Mouse (Mus musculus) stomach, embryonic 14.5 days (tissue): ENCODE measurements around the gene Sbf1. TPM values are rescaled to one million over a fixed set of nuclear protein-coding genes. Genes with fewer than 3 reads are reported as not detected.

Experiments
- ATAC-seq: fragments of 200-750 bp; cut with Nextera tagmentation; 2 replicates; pipeline ENCODE4 v1.8.0; 2017; ENCODE audit warnings: low read depth, moderate TSS enrichment; ENCODE audit not compliant: insufficient number of reproducible peaks, insufficient read depth, low FRiP score
- H3K27ac ChIP-seq: fragments of 300-500 bp; sonication (generic); 2 replicates; pipeline ENCODE4 v1.5.1; 2014; ENCODE audit warnings: mild to moderate bottlenecking, low read length, moderate library complexity, mixed read lengths
- H3K27me3 ChIP-seq: fragments of 300-500 bp; sonication (generic); 2 replicates; pipeline ENCODE4 v1.6.1; 2014; ENCODE audit warnings: low read length, control low read depth, mixed read lengths; ENCODE audit not compliant: control insufficient read depth, insufficient read depth
- H3K36me3 ChIP-seq: fragments of 300-500 bp; sonication (generic); 2 replicates; pipeline ENCODE4 v1.6.1; 2014; ENCODE audit warnings: mild to moderate bottlenecking, control low read depth, low read length, moderate library complexity, mixed read lengths; ENCODE audit not compliant: control insufficient read depth, insufficient read depth
- H3K4me1 ChIP-seq: fragments of 300-500 bp; sonication (generic); 2 replicates; pipeline ENCODE4 v1.6.1; 2014; ENCODE audit warnings: low read length, control low read depth, mixed read lengths; ENCODE audit not compliant: control insufficient read depth, insufficient read depth
- H3K4me2 ChIP-seq: fragments of 300-500 bp; sonication (generic); replicated peaks from 2 replicates; pipeline ENCODE4 v1.6.1; 2014; ENCODE audit warnings: low read depth, low read length, control low read depth
- H3K4me3 ChIP-seq: fragments of 300-500 bp; sonication (generic); 2 replicates; pipeline ENCODE4 v1.5.1; 2014; ENCODE audit warnings: low read depth, low read length, control low read depth
- H3K9ac ChIP-seq: fragments of 300-500 bp; sonication (generic); replicated peaks from 2 replicates; pipeline ENCODE4 v1.6.1; 2014; ENCODE audit warnings: low read depth, mild to moderate bottlenecking, control low read depth, low read length, moderate library complexity, mixed read lengths
- H3K9me3 ChIP-seq: fragments of 300-500 bp; sonication (generic); 2 replicates; pipeline ENCODE4 v1.6.1; 2016; ENCODE audit warnings: low read depth, low read length, control low read depth; ENCODE audit not compliant: control insufficient read depth
- WGBS: fragments of 180-500 bp; shearing (Covaris S2); extraction: QIAGEN DNeasy Blood & Tissue Kit; methylation state at CpG from one replicate; pipeline ENCODE4 v1.1.7; 2014; 5-methylcytosine and 5-hydroxymethylcytosine counted together
- polyA plus RNA-seq: library from polyadenylated mRNA; unstranded; fragments of >200 nt; fragmentation: Nextera tagmentation; extraction: Ambion mirVana; gene quantifications from 2 replicates; pipeline ENCODE4 v1.2.1, GENCODE M21; 2014

Sbf1 gene
- polyA plus RNA-seq, 1 experiment from 2014 or later, result 63.0 TPM

- WGBS, result 95% methylated on average over 14 of the region's 14 CpGs
- H3K4me3 ChIP-seq, result no peak overlapping the region
- H3K27me3 ChIP-seq, result no peaks in the 10 kb centered on the region
- ATAC-seq, result no peak
- H3K9me3 ChIP-seq, result no peaks in the 10 kb centered on the region
- no peak overlapping the region for H3K4me2 ChIP-seq
- H3K9ac ChIP-seq, result no peak overlapping the region
- peaks cover 12% of the 10 kb centered on the region for H3K4me1 ChIP-seq
- peaks cover 38% of the 10 kb centered on the region for H3K36me3 ChIP-seq
- H3K27ac ChIP-seq, result no peak overlapping the region
Observed at GRCm38 (mm10) chr15:89352054-89352453, 36.9 kb upstream of the Sbf1 start.

DNA sequence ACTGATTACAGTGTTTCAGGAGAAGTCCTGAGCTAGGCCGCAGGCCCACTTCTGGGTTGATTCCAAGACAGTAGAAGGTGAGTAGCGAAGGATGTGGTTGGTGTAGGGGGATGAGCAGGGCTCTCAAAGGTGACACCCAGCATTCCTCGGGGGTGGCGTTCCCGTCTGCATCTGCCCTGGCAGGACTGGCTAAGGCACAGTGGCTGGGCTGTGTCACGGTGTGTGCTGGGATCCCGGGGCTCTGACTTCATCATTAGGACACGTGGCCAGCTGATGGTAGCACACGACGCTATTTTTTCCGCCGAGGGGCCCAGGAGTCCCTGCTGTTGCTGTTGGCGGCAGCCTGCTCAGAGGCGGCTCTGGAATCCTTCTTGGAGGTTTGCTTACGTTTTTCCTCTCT lies 36.2 kb upstream of the Sbf1 start:
- no peak overlapping the region for H3K4me3 ChIP-seq
- no peak overlapping the region for H3K4me2 ChIP-seq
- peaks cover 10% of the 10 kb centered on the region; the same call in 1 of the 2 replicates for H3K4me1 ChIP-seq
- WGBS, result 85% methylated on average over 15 of the region's 15 CpGs
- peaks cover 38% of the 10 kb centered on the region for H3K36me3 ChIP-seq
- no peak overlapping the region for H3K9ac ChIP-seq
- ATAC-seq, result no peak
- no peaks in the 10 kb centered on the region for H3K27me3 ChIP-seq
- H3K27ac ChIP-seq, result no peak overlapping the region
- H3K9me3 ChIP-seq, result no peaks in the 10 kb centered on the region

- Histone ChIP-seq H3K9ac (no peak overlapping the region), H3K4me3 (no peak overlapping the region), H3K27ac (no peak overlapping the region), H3K36me3 (peaks cover 38% of the 10 kb centered on the region), H3K9me3 (no peaks in the 10 kb centered on the region), H3K4me1 (peaks cover 10% of the 10 kb centered on the region; the same call in 1 of the 2 replicates), H3K4me2 (no peak overlapping the region), H3K27me3 (no peaks in the 10 kb centered on the region)
- 81% methylated on average over 5 of the region's 5 CpGs for WGBS
- no peak for ATAC-seq
Observed at GRCm38 (mm10) chr15:89350447-89350846, 35.3 kb upstream of the Sbf1 start.

GRCm38 (mm10) chr15:89343325-89343724 lies 28.2 kb upstream of the Sbf1 start:
- H3K9ac ChIP-seq, result no peak overlapping the region
- no peaks in the 10 kb centered on the region for H3K36me3 ChIP-seq
- no peaks in the 10 kb centered on the region for H3K9me3 ChIP-seq
- H3K4me2 ChIP-seq, result no peak overlapping the region
- no peaks in the 10 kb centered on the region for H3K4me1 ChIP-seq
- no peak for ATAC-seq
- 82% methylated on average over 3 of the region's 3 CpGs for WGBS
- no peaks in the 10 kb centered on the region for H3K27me3 ChIP-seq
- no peak overlapping the region for H3K27ac ChIP-seq
- no peak overlapping the region for H3K4me3 ChIP-seq

GRCm38 (mm10) chr15:89341678-89342077 lies 26.6 kb upstream of the Sbf1 start:
- no peak for ATAC-seq
- Histone ChIP-seq H3K9me3 (no peaks in the 10 kb centered on the region), H3K4me1 (no peaks in the 10 kb centered on the region), H3K27me3 (no peaks in the 10 kb centered on the region), H3K4me2 (no peak overlapping the region), H3K27ac (no peak overlapping the region), H3K9ac (no peak overlapping the region), H3K4me3 (no peak overlapping the region), H3K36me3 (no peaks in the 10 kb centered on the region)
- 33% methylated on average over 1 of the region's 1 CpGs for WGBS

DNA sequence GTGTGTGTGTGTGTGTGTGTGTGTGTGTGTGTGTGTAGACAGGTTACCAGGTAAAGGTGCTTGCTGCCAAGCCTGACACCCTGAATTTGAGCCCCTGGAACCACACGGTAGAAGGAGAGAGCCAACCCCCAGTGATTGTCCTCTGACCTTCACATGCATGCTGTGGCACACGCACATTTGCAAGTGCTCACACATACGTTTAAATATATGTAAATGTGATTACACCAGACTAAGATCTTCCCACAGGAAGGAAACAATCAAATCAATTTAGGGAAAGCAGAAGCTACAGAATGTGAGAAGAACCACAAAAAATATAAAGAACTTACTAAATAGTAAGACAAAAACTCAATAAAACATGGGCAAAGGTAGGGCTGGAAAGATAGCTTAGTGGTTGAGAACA lies 25.0 kb upstream of the Sbf1 start:
- Histone ChIP-seq H3K4me2 (no peak overlapping the region), H3K4me3 (no peak overlapping the region), H3K27me3 (no peaks in the 10 kb centered on the region), H3K36me3 (no peaks in the 10 kb centered on the region), H3K9ac (no peak overlapping the region), H3K27ac (no peak overlapping the region), H3K9me3 (no peaks in the 10 kb centered on the region), H3K4me1 (no peaks in the 10 kb centered on the region)
- no peak for ATAC-seq
- WGBS, result 76% methylated on average over 3 of the region's 3 CpGs

DNA sequence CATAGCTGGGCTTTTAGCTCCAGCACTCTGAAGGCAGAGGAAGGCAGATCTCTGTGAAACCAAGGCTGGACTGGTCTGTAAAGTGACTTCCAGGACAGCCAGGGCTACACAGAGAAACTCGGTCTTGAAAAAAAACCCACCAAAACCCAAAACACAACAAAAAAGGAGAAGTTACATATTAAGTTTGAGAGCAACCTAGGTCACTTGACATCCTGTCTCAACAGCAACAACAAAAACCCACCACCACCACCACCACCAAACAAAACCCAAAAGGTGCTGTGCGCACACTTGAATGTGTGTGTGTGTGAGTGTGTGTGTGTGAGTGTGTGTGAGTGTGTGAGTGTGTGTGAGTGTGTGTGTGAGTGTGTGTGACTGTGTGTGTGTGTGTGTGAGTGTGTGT lies 24.6 kb upstream of the Sbf1 start:
- H3K4me2 ChIP-seq, result no peak overlapping the region
- H3K9me3 ChIP-seq, result no peaks in the 10 kb centered on the region
- H3K27ac ChIP-seq, result no peak overlapping the region
- H3K4me1 ChIP-seq, result no peaks in the 10 kb centered on the region
- no peak overlapping the region for H3K9ac ChIP-seq
- 90% methylated on average over 2 of the region's 2 CpGs for WGBS
- ATAC-seq, result no peak
- H3K4me3 ChIP-seq, result no peak overlapping the region
- H3K27me3 ChIP-seq, result no peaks in the 10 kb centered on the region
- H3K36me3 ChIP-seq, result no peaks in the 10 kb centered on the region

- ATAC-seq, result no peak
- Histone ChIP-seq H3K27ac (no peak overlapping the region), H3K4me3 (no peak overlapping the region), H3K36me3 (no peaks in the 10 kb centered on the region), H3K9ac (no peak overlapping the region), H3K9me3 (no peaks in the 10 kb centered on the region), H3K4me2 (no peak overlapping the region), H3K27me3 (no peaks in the 10 kb centered on the region), H3K4me1 (no peaks in the 10 kb centered on the region)
- 84% methylated on average over 14 of the region's 14 CpGs for WGBS
Observed at GRCm38 (mm10) chr15:89336422-89336821, 21.3 kb upstream of the Sbf1 start.

DNA sequence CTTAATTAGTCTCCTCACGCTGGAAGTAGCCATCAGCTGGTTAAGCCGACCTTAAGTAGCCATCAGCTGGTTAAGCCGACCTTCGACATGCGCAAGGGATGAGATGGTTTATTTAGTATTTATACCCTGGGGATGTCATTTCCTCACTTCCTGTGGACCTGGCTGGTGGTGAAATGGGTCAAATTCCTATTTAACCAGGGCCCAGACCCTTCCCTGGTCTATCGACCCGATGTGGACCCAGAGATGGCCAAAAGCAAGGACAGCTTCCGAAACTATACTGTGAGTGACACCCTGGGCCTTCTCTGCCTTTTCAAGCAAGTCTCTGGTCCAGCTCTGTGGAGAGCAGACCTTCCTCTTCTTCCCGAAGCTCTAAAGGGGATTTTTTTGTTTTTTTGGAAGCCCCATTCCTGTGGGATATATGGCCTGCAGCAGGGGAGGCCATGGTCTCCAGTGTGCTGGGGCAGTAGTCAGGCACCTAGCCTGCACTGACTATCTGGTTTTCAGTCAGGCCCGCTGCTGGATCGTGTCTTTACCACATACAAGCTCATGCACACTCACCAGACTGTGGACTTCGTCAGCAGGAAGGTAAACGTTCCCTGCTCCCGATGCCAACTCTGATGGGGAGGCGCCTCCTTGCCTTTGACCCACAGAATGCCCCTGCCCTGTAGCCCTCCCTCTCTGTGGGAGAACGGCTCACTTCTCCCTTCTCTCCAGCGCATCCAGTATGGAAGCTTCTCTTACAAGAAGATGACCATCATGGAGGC lies 19.8 kb upstream of the Sbf1 start:
- Histone ChIP-seq H3K4me1 (no peaks in the 10 kb centered on the region), H3K9me3 (no peaks in the 10 kb centered on the region), H3K4me3 (no peak overlapping the region), H3K27me3 (no peaks in the 10 kb centered on the region), H3K9ac (no peak overlapping the region), H3K27ac (no peak overlapping the region), H3K36me3 (no peaks in the 10 kb centered on the region), H3K4me2 (no peak overlapping the region)
- ATAC-seq, result no peak
- WGBS, result 84% methylated on average over 17 of the region's 17 CpGs
